Mouse (Mus musculus) midbrain, embryonic 14.5 days (tissue): ENCODE data around the gene Sgk1. TPM values are rescaled to one million over a fixed set of nuclear protein-coding genes. Genes with fewer than 3 reads are reported as not detected.

ENCODE experiments used
- ATAC-seq: fragments of 200-750 bp; cut with Nextera tagmentation; 2 replicates; pipeline ENCODE4 v1.8.0; 2017; ENCODE audit warnings: moderate number of reproducible peaks, moderate library complexity; ENCODE audit not compliant: low FRiP score, low TSS enrichment
- DNase-seq: peaks from one replicate; pipeline ENCODE4 v3.0.0-alpha.2; 2015
- H3K27ac ChIP-seq: fragments of 300-500 bp; sonication (generic); replicated peaks from 2 replicates; pipeline ENCODE4 v1.5.1; 2014; ENCODE audit warnings: mild to moderate bottlenecking, low read depth, low read length, moderate library complexity
- H3K27me3 ChIP-seq: fragments of 300-500 bp; sonication (generic); 2 replicates; pipeline ENCODE4 v1.6.1; 2014; ENCODE audit warnings: low read length, control low read depth, mixed read lengths; ENCODE audit not compliant: control insufficient read depth, insufficient read depth
- H3K36me3 ChIP-seq: fragments of 300-500 bp; sonication (generic); 2 replicates; pipeline ENCODE4 v1.6.1; 2014; ENCODE audit warnings: low read length, control low read depth; ENCODE audit not compliant: control insufficient read depth, insufficient read depth
- H3K4me1 ChIP-seq: fragments of 300-500 bp; sonication (generic); 2 replicates; pipeline ENCODE4 v1.6.1; 2014; ENCODE audit warnings: mild to moderate bottlenecking, antibody characterized with exemption, low read length, control low read depth; ENCODE audit not compliant: control insufficient read depth, insufficient read depth
- H3K4me2 ChIP-seq: fragments of 300-500 bp; sonication (generic); 2 replicates; pipeline ENCODE4 v1.6.1; 2014; ENCODE audit warnings: mild to moderate bottlenecking, low read length, moderate library complexity
- H3K4me3 ChIP-seq: fragments of 300-500 bp; sonication (generic); replicated peaks from 2 replicates; pipeline ENCODE4 v1.5.1; 2014; ENCODE audit warnings: low read depth, low read length
- H3K9ac ChIP-seq: fragments of 300-500 bp; sonication (generic); replicated peaks from 2 replicates; pipeline ENCODE4 v1.6.1; 2014; ENCODE audit warnings: mild to moderate bottlenecking, low read length, moderate library complexity
- H3K9me3 ChIP-seq: fragments of 300-500 bp; sonication (generic); 2 replicates; pipeline ENCODE4 v1.6.1; 2016; ENCODE audit warnings: low read length, control low read depth, mixed read lengths; ENCODE audit not compliant: control insufficient read depth
- WGBS: fragments of 180-500 bp; shearing (Covaris S2); extraction: QIAGEN DNeasy Blood & Tissue Kit; methylation state at CpG from one replicate; pipeline ENCODE4 v1.1.7; 2014; 5-methylcytosine and 5-hydroxymethylcytosine counted together
- polyA plus RNA-seq: library from polyadenylated mRNA; unstranded; fragments of >200 nt; fragmentation: Nextera tagmentation; extraction: Ambion mirVana; gene quantifications from 2 replicates; pipeline ENCODE4 v1.2.1, GENCODE M21; 2014

The Sgk1 gene
- polyA plus RNA-seq, 1 experiment from 2014 or later, result 47.9 TPM

GRCm38 (mm10) chr10:21994431-21994914 is 112.5 kb downstream of the Sgk1 start:
- WGBS, result under 1% methylated on average over 40 of the region's 40 CpGs
- H3K27ac ChIP-seq, result peak overlapping the region; percentile 71
- peak overlapping the region; percentile 98 for H3K4me2 ChIP-seq
- peaks cover 17% of the 10 kb centered on the region for H3K4me1 ChIP-seq
- no peaks in the 10 kb centered on the region for H3K9me3 ChIP-seq
- H3K36me3 ChIP-seq, result peaks cover 32% of the 10 kb centered on the region
- peak overlapping the region; percentile 72 for H3K9ac ChIP-seq
- peak overlapping the region; percentile 66 for H3K4me3 ChIP-seq
- DNase-seq (peak; percentile 96), ATAC-seq (peak; percentile 94)
- H3K27me3 ChIP-seq, result peaks cover 12% of the 10 kb centered on the region; the same call in 1 of the 2 replicates

DNA sequence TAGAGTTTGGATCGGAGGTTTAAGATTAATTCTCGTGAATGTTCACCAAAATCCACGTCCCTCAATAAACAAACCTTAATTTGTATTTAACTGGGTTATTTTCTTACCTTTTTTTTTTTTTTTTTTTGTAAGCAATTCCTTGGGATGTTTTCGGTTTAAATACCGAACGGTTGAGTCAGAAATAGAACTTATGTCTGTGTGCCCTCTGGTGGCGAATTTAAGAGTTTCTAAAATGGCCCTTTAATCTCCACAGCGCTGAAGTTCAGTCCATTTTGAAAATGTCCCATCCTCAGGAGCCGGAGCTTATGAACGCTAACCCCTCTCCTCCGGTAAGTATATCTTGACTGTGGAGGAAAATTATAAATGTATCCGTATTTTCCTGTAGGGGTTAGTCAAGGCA is 113.2 kb downstream of the Sgk1 start:
- Histone ChIP-seq H3K27ac (no peak overlapping the region), H3K36me3 (peaks cover 32% of the 10 kb centered on the region), H3K9ac (peak overlapping the region; percentile 72), H3K4me3 (peak overlapping the region; percentile 66), H3K4me2 (peak overlapping the region; percentile 98), H3K27me3 (peaks cover 12% of the 10 kb centered on the region; the same call in 1 of the 2 replicates), H3K4me1 (peaks cover 17% of the 10 kb centered on the region), H3K9me3 (no peaks in the 10 kb centered on the region)
- DNase-seq (peak; percentile 93), ATAC-seq (no peak)
- WGBS, result 11% methylated on average over 12 of the region's 12 CpGs

GRCm38 (mm10) chr10:21995661-21996308 is 113.8 kb downstream of the Sgk1 start:
- Histone ChIP-seq H3K4me3 (peak overlapping the region; percentile 66), H3K27ac (no peak overlapping the region), H3K4me1 (peaks cover 17% of the 10 kb centered on the region), H3K4me2 (peak overlapping the region; percentile 98), H3K9me3 (no peaks in the 10 kb centered on the region), H3K27me3 (peaks cover 12% of the 10 kb centered on the region; the same call in 1 of the 2 replicates), H3K9ac (no peak overlapping the region), H3K36me3 (peaks cover 32% of the 10 kb centered on the region)
- WGBS, result 64% methylated on average over 11 of the region's 11 CpGs
- peak; percentile 85 for DNase-seq
- no peak for ATAC-seq

- Histone ChIP-seq H3K36me3 (peaks cover 32% of the 10 kb centered on the region), H3K4me1 (peaks cover 11% of the 10 kb centered on the region), H3K4me2 (peak overlapping the region; percentile 98; the same call in 1 of the 2 replicates), H3K4me3 (no peak overlapping the region), H3K9ac (no peak overlapping the region), H3K27me3 (peaks cover 6% of the 10 kb centered on the region; the same call in 1 of the 2 replicates), H3K27ac (no peak overlapping the region), H3K9me3 (no peaks in the 10 kb centered on the region)
- ATAC-seq (no peak), DNase-seq (no peak)
- WGBS, result 94% methylated on average over 14 of the region's 14 CpGs
Observed at GRCm38 (mm10) chr10:21996660-21997447, 114.9 kb downstream of the Sgk1 start.

- no peak overlapping the region for H3K27ac ChIP-seq
- H3K4me1 ChIP-seq, result peaks cover 7% of the 10 kb centered on the region
- no peak overlapping the region for H3K9ac ChIP-seq
- no peaks in the 10 kb centered on the region for H3K27me3 ChIP-seq
- H3K36me3 ChIP-seq, result peaks cover 32% of the 10 kb centered on the region
- H3K4me2 ChIP-seq, result no peak overlapping the region
- 92% methylated on average over 12 of the region's 12 CpGs for WGBS
- ATAC-seq (no peak), DNase-seq (no peak)
- H3K9me3 ChIP-seq, result no peaks in the 10 kb centered on the region
- H3K4me3 ChIP-seq, result no peak overlapping the region
Observed at GRCm38 (mm10) chr10:21997550-21998204, 115.7 kb downstream of the Sgk1 start.

GRCm38 (mm10) chr10:21998503-21999180 is 116.7 kb downstream of the Sgk1 start:
- WGBS, result 82% methylated on average over 28 of the region's 28 CpGs
- ATAC-seq (no peak), DNase-seq (no peak)
- H3K9me3 ChIP-seq, result no peaks in the 10 kb centered on the region
- peak overlapping the region; percentile 12; the same call in 1 of the 2 replicates for H3K9ac ChIP-seq
- no peak overlapping the region for H3K4me3 ChIP-seq
- H3K4me2 ChIP-seq, result peak overlapping the region; percentile 18
- no peaks in the 10 kb centered on the region for H3K4me1 ChIP-seq
- no peaks in the 10 kb centered on the region for H3K27me3 ChIP-seq
- peaks cover 32% of the 10 kb centered on the region for H3K36me3 ChIP-seq
- no peak overlapping the region for H3K27ac ChIP-seq

DNA sequence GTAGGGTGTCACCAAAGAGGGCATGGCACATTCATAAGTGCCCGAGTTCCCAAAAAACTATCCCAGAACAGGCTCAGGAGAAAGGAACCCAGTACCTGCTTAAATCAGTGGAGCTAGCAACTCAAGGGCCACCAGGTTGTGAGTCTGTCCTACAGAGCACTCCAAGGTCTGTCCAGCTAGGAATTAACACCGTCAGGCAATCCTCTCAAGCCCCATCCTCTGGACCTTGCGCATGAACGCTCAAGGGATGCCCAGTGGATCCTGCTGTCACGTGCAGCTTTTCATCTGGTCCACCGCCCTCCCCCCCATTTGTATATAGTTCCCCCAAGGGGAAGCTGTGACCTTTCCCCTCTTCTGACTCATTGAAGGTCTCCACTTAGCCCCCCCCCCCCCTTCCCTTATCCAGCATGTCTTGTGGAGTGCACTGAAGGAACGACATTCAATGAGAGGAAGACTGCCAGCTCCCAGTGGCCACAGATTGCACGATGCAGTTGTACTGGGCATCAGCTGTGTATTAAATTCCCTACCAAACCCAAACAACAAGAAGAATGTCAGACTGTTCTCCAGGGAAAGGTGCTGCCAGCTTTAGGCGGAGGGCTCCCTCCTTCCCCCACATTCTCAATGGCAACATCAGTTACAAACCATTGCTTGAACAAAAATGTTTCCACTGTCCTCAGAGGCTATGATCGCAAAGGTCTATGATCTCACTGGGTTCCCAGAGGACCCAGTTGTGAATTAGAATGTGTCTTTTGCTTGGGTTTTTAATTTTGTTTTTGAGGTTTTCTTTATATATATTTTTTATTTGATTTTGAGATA is 118.7 kb downstream of the Sgk1 start:
- WGBS, result 59% methylated on average over 10 of the region's 10 CpGs
- Histone ChIP-seq H3K36me3 (peaks cover 32% of the 10 kb centered on the region), H3K27me3 (no peaks in the 10 kb centered on the region), H3K4me3 (no peak overlapping the region), H3K9ac (no peak overlapping the region), H3K4me2 (no peak overlapping the region), H3K4me1 (no peaks in the 10 kb centered on the region), H3K27ac (no peak overlapping the region), H3K9me3 (no peaks in the 10 kb centered on the region)
- no peak for DNase-seq
- no peak; the same call in 1 of the 2 replicates for ATAC-seq
